Mouse (Mus musculus): Measurements from ENCODE around the gene Trpm7.

GRCm38 (mm10) chr2:126783370-126783769 is 92.7 kb downstream of the Trpm7 start, which contains the start of gene Usp50:
- TF ChIP-seq CTCF (IDR thresholded peaks at IDR 0.05 in 2 of 3, conservative IDR thresholded peaks at IDR 0.05 in 1 of 3; ENCODE audit: control insufficient read depth in 1 of 3, insufficient read depth in 1 of 3, low read depth in 2 of 3, low read length in 3 of 3, poor library complexity in 1 of 3, severe bottlenecking in 1 of 3) (no peak), CHD2 (IDR thresholded peaks at IDR 0.05; ENCODE audit: low read length) (no peak), POLR2A (IDR thresholded peaks at IDR 0.05; ENCODE audit: control insufficient read depth in 1 of 2, insufficient read depth in 1 of 2, low read depth in 1 of 2, low read length in 2 of 2, poor library complexity in 1 of 2) (no peak), MAX (IDR thresholded peaks at IDR 0.05; ENCODE audit: low read length) (no peak)

All from MEL (cell line).